Mouse (Mus musculus) liver, adult 2 months (tissue): ENCODE results near the gene Crim1. TPM values are rescaled to one million over a fixed set of nuclear protein-coding genes. Genes with fewer than 3 reads are reported as not detected.

ENCODE experiments used
- DNase-seq: peaks from one replicate; pipeline ENCODE4 v3.0.0-alpha.2; 2011; ENCODE audit warnings: low read depth, low spot score; ENCODE audit errors: extremely low read depth
- H3K27ac ChIP-seq: fragments of 200-500 bp; replicated peaks from 2 replicates; pipeline ENCODE4 v1.5.1; 2012; ENCODE audit warnings: low read depth, mild to moderate bottlenecking, control low read depth, inconsistent platforms, low read length; ENCODE audit not compliant: insufficient read depth
- H3K27me3 ChIP-seq: fragments of 200-500 bp; 2 replicates; pipeline ENCODE4 v1.6.1; 2012; ENCODE audit warnings: mild to moderate bottlenecking, moderate library complexity, low read length, inconsistent platforms; ENCODE audit not compliant: control insufficient read depth, insufficient read depth
- H3K36me3 ChIP-seq: fragments of 200-500 bp; 2 replicates; pipeline ENCODE4 v1.6.1; 2012; ENCODE audit warnings: low read length, inconsistent platforms; ENCODE audit not compliant: control insufficient read depth, insufficient read depth
- H3K4me1 ChIP-seq: fragments of 200-500 bp; 2 replicates; pipeline ENCODE4 v1.6.1; 2011; ENCODE audit warnings: low read length; ENCODE audit not compliant: control insufficient read depth, insufficient read depth
- H3K4me3 ChIP-seq: fragments of 200-500 bp; 2 replicates; pipeline ENCODE4 v1.5.1; 2011; ENCODE audit warnings: low read depth, mild to moderate bottlenecking, control low read depth, low read length, moderate library complexity; ENCODE audit not compliant: insufficient read depth
- H3K79me2 ChIP-seq: fragments of 200-500 bp; 2 replicates; pipeline ENCODE4 v1.6.1; 2012; ENCODE audit warnings: inconsistent platforms, mild to moderate bottlenecking, low read length, moderate library complexity; ENCODE audit not compliant: control insufficient read depth, insufficient read depth
- H3K9ac ChIP-seq: fragments of 200-500 bp; 2 replicates; pipeline ENCODE4 v1.6.1; 2012; ENCODE audit warnings: low read depth, mild to moderate bottlenecking, control low read depth, inconsistent platforms, low read length
- CTCF ChIP-seq: fragments of 200-500 bp; IDR thresholded peaks from 2 replicates; pipeline ENCODE4 v1.5.1; 2011; ENCODE audit warnings: low read depth, low read length, control low read depth
- POLR2A ChIP-seq: fragments of 200-500 bp; IDR thresholded peaks from 2 replicates; pipeline ENCODE4 v1.6.1; 2011; ENCODE audit warnings: low read length, control low read depth; ENCODE audit not compliant: insufficient read depth; ENCODE audit errors: extremely low read depth
- WGBS: fragments of 180-500 bp; shearing (Covaris S2); methylation state at CpG from one replicate; pipeline ENCODE4 v1.1.7; 2018; 5-methylcytosine and 5-hydroxymethylcytosine counted together
- polyA plus RNA-seq: library from polyadenylated mRNA; depleted of rRNA; stranded (reverse); fragments of >200 nt; gene quantifications from 2 replicates; pipeline ENCODE4 v1.2.3, GENCODE M21; 2012
- total RNA-seq: library from RNA; depleted of rRNA; stranded (reverse); fragments of >200 nt; gene quantifications from 2 replicates; pipeline ENCODE4 v1.2.3, GENCODE M21; 2014

Crim1 gene
- total and polyA plus RNA-seq, 2 experiments = 5.6 to 9.0 TPM

- no peak for DNase-seq
- Histone ChIP-seq H3K27me3 (no peaks in the 10 kb centered on the region), H3K4me1 (peaks cover 2% of the 10 kb centered on the region; the same call in 1 of the 2 replicates), H3K9ac (no peak overlapping the region), H3K79me2 (no peaks in the 10 kb centered on the region), H3K36me3 (peaks cover 6% of the 10 kb centered on the region; the same call in 1 of the 2 replicates), H3K4me3 (no peak overlapping the region), H3K27ac (no peak overlapping the region)
- TF ChIP-seq CTCF = no peak
- no peak for TF ChIP-seq POLR2A
- WGBS = 95% methylated on average over 3 of the region's 3 CpGs
Observed at GRCm38 (mm10) chr17:78343688-78344087, 143.6 kb downstream of the Crim1 start.

GRCm38 (mm10) chr17:78347111-78347801 lies 147.2 kb downstream of the Crim1 start:
- Histone ChIP-seq H3K9ac (no peak overlapping the region), H3K27ac (no peak overlapping the region), H3K79me2 (no peaks in the 10 kb centered on the region), H3K27me3 (no peaks in the 10 kb centered on the region), H3K36me3 (peaks cover 6% of the 10 kb centered on the region; the same call in 1 of the 2 replicates), H3K4me1 (peaks cover 2% of the 10 kb centered on the region; the same call in 1 of the 2 replicates), H3K4me3 (no peak overlapping the region)
- WGBS = 95% methylated on average over 17 of the region's 17 CpGs
- DNase-seq = no peak
- no peak for TF ChIP-seq POLR2A
- no peak for TF ChIP-seq CTCF

- DNase-seq = no peak
- Histone ChIP-seq H3K4me1 (peaks cover 2% of the 10 kb centered on the region; the same call in 1 of the 2 replicates), H3K4me3 (no peak overlapping the region), H3K79me2 (no peaks in the 10 kb centered on the region), H3K36me3 (peaks cover 4% of the 10 kb centered on the region; the same call in 1 of the 2 replicates), H3K27ac (no peak overlapping the region), H3K9ac (no peak overlapping the region), H3K27me3 (no peaks in the 10 kb centered on the region)
- TF ChIP-seq CTCF (no peak), POLR2A (no peak)
- 75% methylated on average over 12 of the region's 12 CpGs for WGBS
Observed at GRCm38 (mm10) chr17:78351676-78352499, 151.8 kb downstream of the Crim1 start.

GRCm38 (mm10) chr17:78352500-78352855 lies 152.4 kb downstream of the Crim1 start:
- no peak overlapping the region for H3K27ac ChIP-seq
- H3K79me2 ChIP-seq = no peaks in the 10 kb centered on the region
- no peak for DNase-seq
- no peak for TF ChIP-seq POLR2A
- no peak for TF ChIP-seq CTCF
- no peak overlapping the region for H3K4me3 ChIP-seq
- peaks cover 2% of the 10 kb centered on the region; the same call in 1 of the 2 replicates for H3K4me1 ChIP-seq
- no peaks in the 10 kb centered on the region for H3K27me3 ChIP-seq
- 88% methylated on average over 3 of the region's 3 CpGs for WGBS
- peaks cover 4% of the 10 kb centered on the region; the same call in 1 of the 2 replicates for H3K36me3 ChIP-seq
- no peak overlapping the region for H3K9ac ChIP-seq

- Histone ChIP-seq H3K79me2 (no peaks in the 10 kb centered on the region), H3K9ac (no peak overlapping the region), H3K36me3 (peaks cover 4% of the 10 kb centered on the region; the same call in 1 of the 2 replicates), H3K27me3 (no peaks in the 10 kb centered on the region), H3K4me1 (peaks cover 2% of the 10 kb centered on the region; the same call in 1 of the 2 replicates), H3K27ac (no peak overlapping the region), H3K4me3 (no peak overlapping the region)
- no peak for TF ChIP-seq POLR2A
- TF ChIP-seq CTCF = no peak
- no peak for DNase-seq
- 84% methylated on average over 2 of the region's 2 CpGs for WGBS
Observed at GRCm38 (mm10) chr17:78354411-78354810, 154.4 kb downstream of the Crim1 start.
